Mouse (Mus musculus) ES-Bruce4 (cell line): ENCODE data around the gene Prcd. TPM values are rescaled to one million over a fixed set of nuclear protein-coding genes. Genes with fewer than 3 reads are reported as not detected.

Experiments used
- H3K27ac ChIP-seq: 2 replicates; pipeline ENCODE4 v1.5.1; 2012; ENCODE audit warnings: low read length, inconsistent platforms; ENCODE audit not compliant: insufficient read depth
- H3K27me3 ChIP-seq: 2 replicates; pipeline ENCODE4 v1.6.1; 2012; ENCODE audit warnings: mild to moderate bottlenecking, low read length, inconsistent platforms; ENCODE audit not compliant: control insufficient read depth, poor library complexity, insufficient read depth, severe bottlenecking
- H3K36me3 ChIP-seq: 2 replicates; pipeline ENCODE4 v1.6.1; 2012; ENCODE audit warnings: inconsistent platforms, mild to moderate bottlenecking, low read length, moderate library complexity; ENCODE audit not compliant: control insufficient read depth, poor library complexity, insufficient read depth, severe bottlenecking
- H3K4me1 ChIP-seq: one replicate; pipeline ENCODE4 v1.8.1; 2011; ENCODE audit warnings: low read length; ENCODE audit not compliant: control insufficient read depth, insufficient read depth
- H3K4me3 ChIP-seq: 2 replicates; pipeline ENCODE4 v1.5.1; 2011; ENCODE audit warnings: low read depth, mild to moderate bottlenecking, low read length
- H3K9ac ChIP-seq: 2 replicates; pipeline ENCODE4 v1.6.1; 2012; ENCODE audit warnings: low read depth, mild to moderate bottlenecking, inconsistent platforms; ENCODE audit not compliant: poor library complexity, severe bottlenecking
- H3K9me3 ChIP-seq: replicated peaks from 2 replicates; pipeline ENCODE4 v1.6.1; 2012; ENCODE audit warnings: mild to moderate bottlenecking, low read length, inconsistent platforms; ENCODE audit not compliant: control insufficient read depth, poor library complexity, insufficient read depth, severe bottlenecking
- CTCF ChIP-seq: IDR thresholded peaks from one replicate; pipeline ENCODE4 v1.8.1; 2011; ENCODE audit warnings: low read depth, low read length
- EP300 ChIP-seq: IDR thresholded peaks from 2 replicates; pipeline ENCODE4 v1.6.1; 2011; ENCODE audit warnings: low read depth, low read length; ENCODE audit not compliant: insufficient read depth
- POLR2A ChIP-seq: IDR thresholded peaks from one replicate; pipeline ENCODE4 v1.8.1; 2011; ENCODE audit warnings: low read length; ENCODE audit not compliant: insufficient read depth
- polyA plus RNA-seq: library from polyadenylated mRNA; stranded (reverse); fragments of >200 nt; gene quantifications from 2 replicates; pipeline ENCODE4 v1.2.4, GENCODE M21; 2011; ENCODE audit warnings: low read depth; ENCODE audit not compliant: missing spikeins, insufficient read depth, insufficient read length

Gene Prcd
- polyA plus RNA-seq, 1 experiment = not detected

DNA sequence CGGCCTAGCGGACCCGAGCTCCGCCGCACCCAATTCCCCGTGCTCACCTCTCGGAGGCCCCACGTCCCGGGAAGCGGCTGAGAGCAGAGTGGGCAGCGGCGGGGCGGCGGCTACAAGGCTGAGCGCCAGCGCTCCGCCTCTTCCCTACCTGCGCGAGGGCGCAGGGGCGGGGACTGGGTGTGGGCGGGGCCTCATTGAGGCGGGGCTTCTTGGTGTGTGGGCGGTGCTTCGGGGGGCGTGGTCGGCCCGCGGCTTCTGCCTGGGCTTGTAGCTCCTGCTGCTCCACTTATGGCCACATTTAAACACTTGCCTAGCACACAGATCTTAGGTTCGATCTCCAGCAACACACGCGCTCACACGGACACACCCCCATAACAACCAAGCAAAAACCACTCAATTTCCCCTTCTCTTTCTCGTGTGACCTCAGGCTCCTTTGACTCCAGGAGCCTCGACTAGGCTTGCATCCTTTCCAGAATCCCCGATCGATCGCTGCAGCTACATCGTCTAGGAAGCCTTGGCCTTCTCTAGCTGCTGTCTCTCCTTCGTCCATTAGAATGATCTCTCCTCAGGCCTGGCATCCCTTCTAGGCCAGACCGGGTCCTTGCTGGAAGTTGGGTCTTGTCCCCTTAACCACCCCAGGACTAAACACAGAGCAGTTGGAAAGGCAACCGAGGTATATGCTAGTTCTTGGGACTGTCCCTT is 29.1 kb upstream of the Prcd start:
- peak overlapping the region; percentile 86 for H3K4me3 ChIP-seq
- H3K9me3 ChIP-seq = no peaks in the 10 kb centered on the region
- no peaks in the 10 kb centered on the region for H3K27me3 ChIP-seq
- H3K4me1 ChIP-seq = peaks cover 13% of the 10 kb centered on the region
- peak overlapping the region; percentile 86 for H3K9ac ChIP-seq
- 0 out of 2 replicates have a peak, but pooled peaks have one; percentile 23 for TF ChIP-seq EP300
- peak; percentile 93 for TF ChIP-seq POLR2A
- TF ChIP-seq CTCF = no peak
- no peaks in the 10 kb centered on the region for H3K36me3 ChIP-seq
- peak overlapping the region; percentile 91 for H3K27ac ChIP-seq

DNA sequence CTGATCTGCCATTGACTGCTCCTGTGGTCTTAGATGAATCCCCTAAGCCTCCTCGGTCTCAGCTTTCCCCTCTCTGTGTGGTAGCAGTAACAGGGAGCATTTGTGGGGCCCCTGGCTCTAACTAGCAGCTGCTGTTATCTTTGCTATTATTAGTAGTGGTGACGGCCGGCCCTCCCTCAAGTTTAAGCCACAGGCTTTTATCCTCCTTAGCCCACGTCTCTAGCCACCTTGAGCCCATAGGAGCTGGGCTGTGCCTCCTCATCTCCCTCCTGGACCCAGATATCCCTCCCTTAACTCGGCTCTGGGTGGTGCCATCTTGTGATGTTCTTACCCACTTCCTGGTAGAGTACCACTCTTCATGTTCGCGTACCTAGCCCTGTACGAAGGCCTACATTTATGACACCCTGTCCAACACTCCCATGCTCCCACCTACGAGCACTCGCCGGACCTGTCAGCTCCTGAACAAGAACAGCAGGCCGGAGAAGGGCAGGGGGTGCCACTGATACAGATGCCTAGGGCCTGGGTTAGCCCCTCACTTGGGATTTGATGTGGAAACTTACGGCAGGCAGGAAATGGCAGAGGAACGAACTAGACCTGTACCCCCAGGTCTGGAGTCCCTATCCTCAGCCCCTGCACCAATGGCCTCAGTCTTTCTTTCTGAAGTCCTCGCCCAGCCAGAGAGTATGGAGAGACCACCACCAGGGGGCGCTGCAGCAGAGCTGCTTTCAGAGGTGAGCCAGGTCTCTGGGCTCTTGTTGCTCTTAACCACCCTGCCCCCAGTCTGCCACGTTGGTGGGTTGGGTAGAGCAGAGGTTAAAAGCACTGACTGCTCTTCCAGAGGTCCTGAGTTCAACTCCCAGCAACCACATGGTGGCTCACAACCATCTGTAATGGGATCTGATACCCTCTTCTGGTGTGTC is 28.0 kb upstream of the Prcd start:
- Histone ChIP-seq H3K9ac (peak overlapping the region; percentile 86), H3K9me3 (no peaks in the 10 kb centered on the region), H3K36me3 (no peaks in the 10 kb centered on the region), H3K27ac (peak overlapping the region; percentile 91), H3K4me3 (0 out of 2 replicates have a peak overlapping the region, but pooled peaks have one; percentile 7), H3K4me1 (peaks cover 12% of the 10 kb centered on the region), H3K27me3 (no peaks in the 10 kb centered on the region)
- TF ChIP-seq CTCF = peak; percentile 89
- TF ChIP-seq EP300 = 0 out of 2 replicates have a peak, but pooled peaks have one; percentile 27
- no peak for TF ChIP-seq POLR2A

DNA sequence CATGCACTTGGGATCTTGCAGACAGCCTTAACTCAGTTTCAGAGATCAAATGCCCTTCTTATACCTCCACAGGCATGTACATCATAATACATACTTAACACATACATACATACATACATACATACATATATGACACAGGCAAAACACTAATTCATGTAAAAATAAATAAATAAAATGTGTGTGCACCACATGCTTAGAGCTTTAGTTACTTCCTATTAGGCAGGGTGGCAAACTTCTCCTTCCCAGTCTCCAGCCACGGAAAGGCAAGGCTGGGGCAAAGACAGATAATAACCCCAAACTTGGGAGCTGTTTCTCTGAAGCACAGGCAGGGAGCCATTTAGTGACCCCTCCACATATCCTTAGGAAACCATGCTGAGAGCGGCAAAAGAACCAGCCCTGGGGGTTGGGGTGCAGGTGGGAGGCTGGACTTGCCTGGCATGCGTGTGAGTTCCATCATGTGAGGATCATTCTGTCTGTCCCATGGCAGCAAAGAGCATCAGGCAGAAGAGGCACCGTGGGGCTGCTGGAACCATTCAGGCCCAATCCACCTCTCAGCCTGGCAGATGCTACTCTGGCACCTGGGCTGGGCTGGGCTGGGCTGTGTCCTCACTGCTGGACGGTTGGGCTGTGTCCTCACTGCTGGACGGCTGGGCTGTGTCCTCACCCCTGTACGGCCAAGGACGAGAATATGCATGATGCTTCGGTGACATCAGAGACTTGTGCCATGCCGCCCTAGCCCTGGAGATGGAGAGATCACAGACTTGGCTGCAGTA is 26.8 kb upstream of the Prcd start, which contains the start of gene Rhbdf2:
Gene Rhbdf2 (minus strand): TSS at position 721 of the 773 bp plus-strand sequence.
- TF ChIP-seq EP300 (no peak), POLR2A (no peak), CTCF (no peak)
- H3K9ac ChIP-seq = no peak within 1 kb of the TSS
- H3K4me3 ChIP-seq = no peak within 1 kb of the TSS
- H3K27ac ChIP-seq = no peak within 1 kb of the TSS
- peaks cover 9% of the 10 kb centered on the region for H3K4me1 ChIP-seq
- H3K27me3 ChIP-seq = no peaks in the 10 kb centered on the region
- no peaks in the 10 kb centered on the region for H3K36me3 ChIP-seq
- no peaks in the 10 kb centered on the region for H3K9me3 ChIP-seq

DNA sequence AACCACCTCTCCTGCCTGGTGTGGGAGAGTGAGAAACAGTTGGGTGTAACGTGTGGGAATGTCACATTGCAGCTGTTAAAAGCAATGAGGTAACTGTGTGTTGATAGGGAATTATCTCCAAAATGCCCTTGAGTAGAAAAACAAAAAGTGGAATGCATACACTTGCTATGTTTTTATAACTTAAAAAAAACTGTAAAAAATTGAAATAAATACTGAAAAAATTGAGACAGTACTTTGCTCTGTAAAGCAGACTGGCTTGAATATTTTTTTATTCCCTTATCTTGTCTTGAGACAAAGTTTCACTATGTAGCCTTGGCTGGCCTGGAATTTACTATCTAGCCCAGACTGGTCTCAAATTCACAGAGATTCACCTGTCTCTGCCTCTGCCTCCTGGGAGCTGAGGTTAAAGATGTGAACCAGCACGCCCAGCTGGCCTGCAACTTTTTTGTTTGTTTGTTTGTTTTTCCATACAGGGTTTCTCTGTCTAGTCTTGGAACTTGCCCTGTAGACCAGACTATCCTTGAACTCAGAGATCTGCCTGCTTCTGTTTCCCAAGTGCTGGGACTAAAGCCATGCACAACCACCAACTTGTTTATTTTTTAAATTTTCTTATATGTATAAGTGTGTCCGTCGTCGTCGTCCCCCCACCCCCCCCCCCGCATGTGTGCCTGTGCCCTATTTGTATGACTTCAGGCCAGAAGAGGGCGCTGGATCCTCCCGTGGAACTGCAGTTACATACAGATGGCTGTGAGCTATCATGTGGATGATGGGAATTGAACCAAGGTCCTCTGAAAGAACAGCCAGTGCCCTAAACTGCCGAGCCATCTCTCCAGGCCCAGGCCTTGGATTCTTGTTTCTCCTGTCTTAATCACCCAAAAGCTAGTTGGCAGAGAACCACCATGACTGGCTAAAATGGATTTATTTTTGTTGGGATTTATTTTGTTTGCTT is 26.0 kb upstream of the Prcd start:
- no peaks in the 10 kb centered on the region for H3K9me3 ChIP-seq
- peaks cover 7% of the 10 kb centered on the region for H3K4me1 ChIP-seq
- TF ChIP-seq CTCF (peak; percentile 39), EP300 (no peak)
- no peak overlapping the region for H3K4me3 ChIP-seq
- H3K36me3 ChIP-seq = no peaks in the 10 kb centered on the region
- no peak overlapping the region for H3K27ac ChIP-seq
- H3K9ac ChIP-seq = no peak overlapping the region
- no peaks in the 10 kb centered on the region for H3K27me3 ChIP-seq

DNA sequence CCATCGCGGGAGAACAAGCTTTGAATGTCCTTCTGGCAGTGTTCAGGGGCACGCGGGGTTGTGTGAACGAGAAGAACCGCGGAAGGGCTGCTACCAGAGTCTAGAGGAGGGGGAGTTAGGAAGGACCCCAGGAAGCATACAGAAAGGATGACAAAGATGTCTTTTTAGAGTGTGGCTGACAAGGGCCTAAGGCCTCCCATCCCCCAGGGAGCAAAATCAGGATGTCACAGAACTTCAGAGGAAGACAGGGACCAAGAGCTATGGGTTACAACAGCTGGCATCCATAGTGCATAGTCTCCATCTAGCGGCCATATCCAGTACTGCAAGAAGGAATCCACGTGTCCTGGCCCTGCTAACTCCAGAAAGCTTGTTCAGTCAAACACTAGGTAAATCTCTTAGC is 24.6 kb upstream of the Prcd start:
- Histone ChIP-seq H3K27me3 (no peaks in the 10 kb centered on the region), H3K4me1 (peaks cover 7% of the 10 kb centered on the region), H3K9ac (no peak overlapping the region), H3K36me3 (no peaks in the 10 kb centered on the region), H3K4me3 (no peak overlapping the region), H3K27ac (no peak overlapping the region), H3K9me3 (no peaks in the 10 kb centered on the region)
- TF ChIP-seq POLR2A = no peak
- peak; percentile 69 for TF ChIP-seq CTCF
